7 mouse cellular contexts compared by ENCODE assay signal in genomic region chr9:78442579-78443392, GRCm38 (mm10). TPM values are rescaled to one million over a fixed set of nuclear protein-coding genes. Genes with fewer than 3 reads are reported as not detected.
DNase-seq lines count a peak whose midpoint lies in the region; ATAC-seq lines count a peak whose summit lies in the region.

Gene Cgas, minus strand, starts transcription at chr9:78443237.

- WGBS in intestine, embryonic 15.5 days = under 1% methylated on average over 81 of the region's 81 CpGs
- WGBS in midbrain, embryonic 16.5 days = under 1% methylated on average over 81 of the region's 81 CpGs

- no peaks in the 10 kb centered on the region for H3K36me3 ChIP-seq in intestine, embryonic 15.5 days
- H3K36me3 ChIP-seq in midbrain, embryonic 16.5 days (ENCODE audit: control insufficient read depth, insufficient read depth, low read length) = no peaks in the 10 kb centered on the region

- no peaks in the 10 kb centered on the region for H3K9me3 ChIP-seq in intestine, embryonic 15.5 days
- H3K9me3 ChIP-seq in midbrain, embryonic 16.5 days (replicated peaks; ENCODE audit: control insufficient read depth, low read length, poor library complexity, severe bottlenecking) = no peaks in the 10 kb centered on the region

- peak within 1 kb of the TSS; percentile 95 for H3K4me2 ChIP-seq in intestine, embryonic 15.5 days (replicated peaks)
- H3K4me2 ChIP-seq in midbrain, embryonic 16.5 days (ENCODE audit: low read length) = peak within 1 kb of the TSS; percentile 79

- peak within 1 kb of the TSS; percentile 59 for H3K9ac ChIP-seq in intestine, embryonic 15.5 days
- peak within 1 kb of the TSS; percentile 54 for H3K9ac ChIP-seq in midbrain, embryonic 16.5 days (ENCODE audit: low read depth, low read length)

- no peak within 1 kb of the TSS for H3K27ac ChIP-seq in intestine, embryonic 15.5 days
- H3K27ac ChIP-seq in midbrain, embryonic 16.5 days (ENCODE audit: low read length) = no peak within 1 kb of the TSS

- DNase-seq in R1 (ENCODE audit: low read depth, low spot score) (peak; percentile 54), liver (peak; percentile 48)
- peak; percentile 57 for DNase-seq in embryo, embryonic 10.5 days (ENCODE audit: low spot score)
- peak; percentile 19 to 61 for DNase-seq in gastrocnemius, postnatal 4 days (ENCODE audit: low spot score in 2 of 2)
- DNase-seq in spleen, postnatal 36 days (ENCODE audit: low spot score in 2 of 2) = peak; percentile 71 to 72

- peak within 1 kb of the TSS; percentile 53 for H3K4me3 ChIP-seq in intestine, embryonic 15.5 days (replicated peaks)
- H3K4me3 ChIP-seq in midbrain, embryonic 16.5 days (ENCODE audit: low read depth, low read length) = peak within 1 kb of the TSS; percentile 45

- ATAC-seq in intestine, embryonic 15.5 days = peak; percentile 77
- ATAC-seq in midbrain, embryonic 16.5 days = peak; percentile 64

- no peaks in the 10 kb centered on the region; the same call in 1 of the 2 replicates for H3K4me1 ChIP-seq in intestine, embryonic 15.5 days (replicated peaks)
- H3K4me1 ChIP-seq in midbrain, embryonic 16.5 days (ENCODE audit: control insufficient read depth, insufficient read depth, low read length) = peaks cover 12% of the 10 kb centered on the region

- peaks cover 17% of the 10 kb centered on the region for H3K27me3 ChIP-seq in intestine, embryonic 15.5 days (replicated peaks)
- H3K27me3 ChIP-seq in midbrain, embryonic 16.5 days (ENCODE audit: control insufficient read depth, insufficient read depth, low read depth, low read length) = peaks cover 64% of the 10 kb centered on the region

RNA-seq across cellular contexts. Expression of gene Cgas, which starts in this region (rescaled TPM):
- 1 to 10 TPM; 1.3 to 1.7 TPM for total RNA-seq in gastrocnemius, postnatal 4 days (2021)
- 2.3 and 2.4 TPM in 2 replicates for polyA plus RNA-seq in intestine, embryonic 15.5 days (2015; fragmentation: Nextera tagmentation; extraction: Ambion mirVana)
- 0.53 and 0.74 TPM in 2 replicates for polyA plus RNA-seq in midbrain, embryonic 16.5 days (2015; fragmentation: Nextera tagmentation; extraction: Ambion mirVana)

Comparison
In these comparisons a context has a peak if more than half of its experiments do, and no peak if none do; other contexts are left out.
1. Peak in ATAC-seq, H3K4me3 ChIP-seq, H3K9ac ChIP-seq and H3K4me2 ChIP-seq in midbrain, embryonic 16.5 days; RNA of the gene not detected or under 1 TPM.